30 mouse cellular contexts compared by ENCODE assay signal in the genomic region with DNA sequence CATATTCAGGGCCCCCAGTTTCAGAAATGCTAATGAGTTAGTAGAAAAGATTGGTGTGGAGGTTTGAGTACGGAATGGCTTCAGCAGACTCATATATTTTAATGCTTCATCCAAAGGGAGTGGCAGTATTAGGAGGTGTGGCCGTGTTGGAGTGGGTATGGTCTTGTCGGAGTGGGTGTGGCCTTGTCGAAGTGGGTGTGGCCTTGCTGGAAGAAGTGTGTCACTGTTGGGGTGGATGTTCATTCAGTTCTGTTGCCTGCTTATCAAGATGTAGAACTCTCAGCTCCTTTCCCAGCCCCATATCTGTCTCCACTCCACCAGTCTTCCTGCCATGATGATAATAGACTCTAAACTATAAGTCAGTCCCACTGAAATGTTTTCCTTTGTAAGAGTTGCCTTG. TPM values are rescaled to one million over a fixed set of nuclear protein-coding genes. Genes with fewer than 3 reads are reported as not detected.
DNase-seq lines count a peak whose midpoint lies in the region; ATAC-seq lines count a peak whose summit lies in the region.
"Had no signal": no experiment of that assay in that cellular context is flagged by ENCODE, and none has a peak within 500 bp of the region (broad histone marks: within the 10 kb centered on the region; RNA-seq: fewer than 3 reads in every experiment).

No protein-coding gene starts in this region.

- WGBS in liver, embryonic 11.5 days, result 75% methylated on average over 4 of the region's 4 CpGs
- WGBS in forebrain, embryonic 11.5 days, result 89% methylated on average over 4 of the region's 4 CpGs

- H3K27ac ChIP-seq in liver, embryonic 11.5 days (ENCODE audit: low read depth, low read length), result no peak overlapping the region
- H3K27ac ChIP-seq in forebrain, embryonic 11.5 days (ENCODE audit: low read depth, low read length), result no peak overlapping the region
- H3K27ac ChIP-seq: embryonic facial prominence, embryonic 12.5 days; embryonic facial prominence, embryonic 15.5 days; forebrain, embryonic 12.5 days; forebrain, embryonic 15.5 days; heart, adult 2 months; heart, embryonic 15.5 days; hindbrain, embryonic 10.5 days; hindbrain, embryonic 13.5 days; intestine, embryonic 15.5 days had no signal

- H3K27me3 ChIP-seq in liver, embryonic 11.5 days (replicated peaks; ENCODE audit: control insufficient read depth, insufficient read depth, low read length), result peaks cover 2% of the 10 kb centered on the region; the same call in 1 of the 2 replicates
- no peaks in the 10 kb centered on the region for H3K27me3 ChIP-seq in forebrain, embryonic 11.5 days (ENCODE audit: control insufficient read depth, insufficient read depth, low read length)
- H3K27me3 ChIP-seq: embryonic facial prominence, embryonic 12.5 days; embryonic facial prominence, embryonic 15.5 days; forebrain, embryonic 15.5 days; heart, embryonic 15.5 days; intestine, embryonic 15.5 days; Patski had no signal

- no peak; the same call in 1 of the 2 replicates for ATAC-seq in liver, embryonic 11.5 days (replicated peaks; ENCODE audit: low FRiP score)
- ATAC-seq in megakaryocyte-erythroid progenitor cell, adult 5-6 weeks (replicated peaks; ENCODE audit: low FRiP score, low TSS enrichment, poor library complexity, severe bottlenecking), result peak; percentile 55; the same call in 1 of the 2 replicates
- ATAC-seq in forebrain, embryonic 11.5 days (replicated peaks; ENCODE audit: low FRiP score), result no peak
- ATAC-seq: CD4-positive, CD25-positive, alpha-beta regulatory T cell, adult 4 months; forebrain, embryonic 15.5 days; hindbrain, embryonic 16.5 days; intestine, embryonic 15.5 days; Patski had no signal

- DNase-seq in liver, result peak; percentile 34
- DNase-seq in liver, embryonic 11.5 days (ENCODE audit: low spot score), result no peak
- peak; percentile 6 for DNase-seq in c-Kit-positive CD71-positive TER-119-negative erythroid progenitor cells, embryonic 14.5 days (ENCODE audit: low read depth)
- no peak for DNase-seq in forebrain, embryonic 11.5 days (ENCODE audit: low spot score)
- DNase-seq in cerebellum, adult 11 months, result no peak
- DNase-seq: adrenal gland, postnatal 10 days; adrenal gland, postnatal 36 days; cerebellum, adult 2 months; cerebellum, adult 9-11 months; cerebellum, postnatal 25 days; gastrocnemius, postnatal 25 days; heart, adult 2 months; heart, postnatal 10 days; heart, postnatal 36 days; kidney, adult 11 months had no signal

- no peak overlapping the region for H3K9ac ChIP-seq in liver, embryonic 11.5 days (ENCODE audit: low read depth, low read length)
- H3K9ac ChIP-seq in forebrain, embryonic 11.5 days (ENCODE audit: low read length), result no peak overlapping the region
- H3K9ac ChIP-seq: embryonic facial prominence, embryonic 12.5 days; embryonic facial prominence, embryonic 15.5 days; forebrain, embryonic 12.5 days; forebrain, embryonic 15.5 days; heart, embryonic 15.5 days; hindbrain, embryonic 13.5 days; intestine, embryonic 15.5 days had no signal

- H3K9me3 ChIP-seq in liver, embryonic 11.5 days (ENCODE audit: control insufficient read depth, low read length), result no peaks in the 10 kb centered on the region
- H3K9me3 ChIP-seq in forebrain, embryonic 11.5 days (ENCODE audit: control insufficient read depth, low read length), result no peaks in the 10 kb centered on the region
- H3K9me3 ChIP-seq: embryonic facial prominence, embryonic 12.5 days; embryonic facial prominence, embryonic 15.5 days; forebrain, embryonic 12.5 days; forebrain, embryonic 15.5 days; heart, embryonic 15.5 days; hindbrain, embryonic 10.5 days; hindbrain, embryonic 13.5 days; intestine, embryonic 15.5 days had no signal

- no peaks in the 10 kb centered on the region for H3K4me1 ChIP-seq in liver, embryonic 11.5 days (replicated peaks; ENCODE audit: control insufficient read depth, insufficient read depth, low read length)
- H3K4me1 ChIP-seq in forebrain, embryonic 11.5 days (replicated peaks; ENCODE audit: control insufficient read depth, insufficient read depth, low read length), result no peaks in the 10 kb centered on the region
- H3K4me1 ChIP-seq: embryonic facial prominence, embryonic 12.5 days; embryonic facial prominence, embryonic 15.5 days; forebrain, embryonic 12.5 days; forebrain, embryonic 15.5 days; hindbrain, embryonic 10.5 days; hindbrain, embryonic 13.5 days; intestine, embryonic 15.5 days had no signal

- no peak overlapping the region for H3K4me3 ChIP-seq in liver, embryonic 11.5 days (ENCODE audit: low read depth, low read length)
- no peak overlapping the region for H3K4me3 ChIP-seq in forebrain, embryonic 11.5 days (ENCODE audit: low read depth, low read length)
- H3K4me3 ChIP-seq: embryonic facial prominence, embryonic 12.5 days; embryonic facial prominence, embryonic 15.5 days; forebrain, embryonic 12.5 days; forebrain, embryonic 15.5 days; heart, adult 2 months; heart, embryonic 15.5 days; hindbrain, embryonic 10.5 days; hindbrain, embryonic 13.5 days; intestine, embryonic 15.5 days had no signal

- H3K36me3 ChIP-seq in liver, embryonic 11.5 days (ENCODE audit: control insufficient read depth, insufficient read depth, low read length), result no peaks in the 10 kb centered on the region
- no peaks in the 10 kb centered on the region for H3K36me3 ChIP-seq in forebrain, embryonic 11.5 days (ENCODE audit: control insufficient read depth, insufficient read depth, low read length)
- H3K36me3 ChIP-seq: embryonic facial prominence, embryonic 12.5 days; embryonic facial prominence, embryonic 15.5 days; forebrain, embryonic 12.5 days; forebrain, embryonic 15.5 days; heart, embryonic 15.5 days; hindbrain, embryonic 10.5 days; hindbrain, embryonic 13.5 days; intestine, embryonic 15.5 days had no signal

- H3K4me2 ChIP-seq in liver, embryonic 11.5 days, result no peak overlapping the region
- no peak overlapping the region for H3K4me2 ChIP-seq in forebrain, embryonic 11.5 days (ENCODE audit: low read depth, low read length, severe bottlenecking)
- H3K4me2 ChIP-seq: embryonic facial prominence, embryonic 12.5 days; embryonic facial prominence, embryonic 15.5 days; forebrain, embryonic 12.5 days; forebrain, embryonic 15.5 days; heart, embryonic 11.5 days; heart, embryonic 15.5 days; hindbrain, embryonic 13.5 days; intestine, embryonic 15.5 days had no signal

RNA-seq across cellular contexts. Expression of a gene that starts 13.5 kb away (rescaled TPM):
- not detected in 2 replicates for polyA plus RNA-seq in liver, embryonic 11.5 days (2014; fragmentation: Nextera tagmentation; extraction: Ambion mirVana)
- not detected in 2 replicates for total RNA-seq in megakaryocyte-erythroid progenitor cell, adult 5-6 weeks (2014; fragmentation: Nextera tagmentation)
- total RNA-seq in megakaryocyte-erythroid progenitor cell, adult 5-6 weeks (2017), result not detected in 2 replicates
- not detected in 2 replicates for polyA plus RNA-seq in forebrain, embryonic 11.5 days (2014; fragmentation: Nextera tagmentation; extraction: Ambion mirVana)
- total RNA-seq: common myeloid progenitor, adult 5-6 weeks; granulocyte monocyte progenitor cell, adult 5-6 weeks had no signal
- polyA plus RNA-seq: cerebellum, adult 2 months; embryonic facial prominence, embryonic 12.5 days; forebrain, embryonic 12.5 days; forebrain, embryonic 15.5 days; heart, adult 2 months; heart, embryonic 11.5 days; hindbrain, embryonic 10.5 days; intestine, embryonic 15.5 days; Patski had no signal

Comparison
In these comparisons a context has a peak if more than half of its experiments do, and no peak if none do; other contexts are left out.
1. DNase-seq: peak in liver (single experiment) and c-Kit-positive CD71-positive TER-119-negative erythroid progenitor cells, embryonic 14.5 days (single experiment); none in liver, embryonic 11.5 days (single experiment), forebrain, embryonic 11.5 days (single experiment) and cerebellum, adult 11 months (single experiment).